Mouse (Mus musculus) megakaryocyte, adult 5-6 weeks (primary cell): ENCODE data around the gene Zdhhc9. TPM values are rescaled to one million over a fixed set of nuclear protein-coding genes. Genes with fewer than 3 reads are reported as not detected.
"Not testable (repeated sequence)": the region's sequence is repeated elsewhere in the genome, so short reads cannot be mapped to it uniquely, and the experiment has no call there.

Experiments used
- ATAC-seq: 2 replicates; pipeline ENCODE4 v1.8.0; 2016; ENCODE audit warnings: mild to moderate bottlenecking, inconsistent platforms; ENCODE audit not compliant: poor library complexity, severe bottlenecking
- total RNA-seq, 2 experiments: library from RNA; stranded (forward) in 1 of 2; stranded (reverse) in 1 of 2; fragments of 153-499, 151-499 nt in 1 of 2; fragments of 221-1000, 200-1000 nt in 1 of 2; gene quantifications; 2 replicates each; pipeline versions ENCODE4 v1.2.3 to v1.2.4; 2015 to 2017

The Zdhhc9 gene
- total RNA-seq (2015) (66.9 and 68.7 TPM in 2 replicates), total RNA-seq (2017) (16.4 and 20.0 TPM in 2 replicates)

DNA sequence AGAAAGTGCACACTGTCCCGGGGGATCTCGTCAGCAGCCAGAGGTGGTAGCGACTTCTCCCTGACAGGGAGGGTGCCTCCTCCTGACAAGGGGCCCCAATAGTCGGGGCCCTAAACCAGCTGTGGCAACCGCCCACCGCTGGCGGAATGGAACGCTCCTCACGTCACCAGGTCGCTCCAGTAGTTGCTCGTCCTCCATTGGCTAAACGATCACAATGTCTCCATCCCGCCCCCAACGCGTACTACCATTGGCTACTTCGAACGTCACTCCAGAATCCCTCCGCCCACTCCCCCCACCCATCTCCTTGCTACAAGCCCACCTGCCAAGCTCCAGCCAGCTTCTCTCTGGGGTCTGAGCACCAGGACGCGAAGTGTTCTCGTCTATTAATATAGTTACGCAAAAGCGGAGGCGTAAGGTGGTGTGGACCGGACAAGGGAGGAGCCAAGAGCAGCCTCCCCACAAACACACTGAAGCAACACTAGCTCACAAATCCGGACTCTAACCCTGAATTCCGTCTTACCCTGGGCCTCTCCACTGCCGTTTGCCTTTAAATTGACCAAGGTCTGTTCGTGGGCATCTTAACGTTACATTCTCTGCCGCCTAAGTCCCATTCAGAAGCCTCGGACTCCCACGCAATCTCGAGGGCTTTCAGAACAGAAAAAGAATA, at the start of gene Zdhhc9:
Zdhhc9 (minus strand) TSS at position 360 of the 667 bp plus-strand sequence.
- peak; percentile 98 for ATAC-seq

DNA sequence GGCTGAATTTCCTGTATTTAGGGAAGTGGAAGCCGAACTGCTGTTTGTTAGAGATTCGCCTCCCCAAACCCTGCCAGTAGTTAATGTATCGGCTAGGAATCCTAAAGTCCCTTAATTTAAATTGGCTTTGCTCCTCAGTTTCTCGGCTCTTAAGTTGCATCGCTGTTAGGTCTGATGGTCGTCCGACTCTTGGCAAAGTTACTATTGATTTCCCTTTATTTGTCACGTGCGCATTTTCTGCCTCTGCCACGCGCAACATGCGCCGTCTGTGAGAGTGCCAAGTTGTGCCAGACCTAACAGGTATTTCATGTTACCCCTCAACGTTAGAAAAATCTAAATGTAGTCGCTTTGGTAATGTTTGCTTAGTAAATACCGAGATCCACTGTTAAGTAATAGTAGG, 48.3 kb upstream of the Zdhhc9 start:
- ATAC-seq = no peak

DNA sequence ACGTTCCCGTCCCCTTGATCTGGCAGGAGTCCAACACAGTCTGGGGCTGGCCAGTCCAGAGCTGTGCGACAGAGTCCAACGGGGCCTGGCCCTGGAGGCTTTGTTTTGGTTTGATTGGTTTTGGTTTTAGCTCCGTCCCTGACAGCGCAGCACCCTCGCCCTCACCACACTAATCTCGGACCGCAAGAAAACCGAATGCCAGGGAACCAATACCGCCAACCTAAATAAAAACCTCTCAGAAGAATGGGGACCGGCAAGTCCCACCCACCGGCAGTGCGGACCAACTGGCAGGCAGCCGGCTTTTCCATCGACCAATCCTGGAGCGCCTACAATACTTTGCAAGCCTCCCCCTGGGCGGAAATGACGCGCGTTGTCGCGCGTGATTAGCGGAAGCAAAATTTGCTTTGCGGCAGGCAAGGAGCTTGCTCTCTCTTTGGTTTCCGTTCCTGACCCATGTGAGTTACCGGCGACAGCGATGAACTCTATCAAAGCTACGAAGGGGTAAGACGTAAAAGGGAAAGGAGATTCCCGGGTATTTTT, 47.9 kb upstream of the Zdhhc9 start, which contains the start of gene Utp14a:
Utp14a (plus strand) TSS at position 395 of the 540 bp plus-strand sequence.
- ATAC-seq = peak; percentile 100

DNA sequence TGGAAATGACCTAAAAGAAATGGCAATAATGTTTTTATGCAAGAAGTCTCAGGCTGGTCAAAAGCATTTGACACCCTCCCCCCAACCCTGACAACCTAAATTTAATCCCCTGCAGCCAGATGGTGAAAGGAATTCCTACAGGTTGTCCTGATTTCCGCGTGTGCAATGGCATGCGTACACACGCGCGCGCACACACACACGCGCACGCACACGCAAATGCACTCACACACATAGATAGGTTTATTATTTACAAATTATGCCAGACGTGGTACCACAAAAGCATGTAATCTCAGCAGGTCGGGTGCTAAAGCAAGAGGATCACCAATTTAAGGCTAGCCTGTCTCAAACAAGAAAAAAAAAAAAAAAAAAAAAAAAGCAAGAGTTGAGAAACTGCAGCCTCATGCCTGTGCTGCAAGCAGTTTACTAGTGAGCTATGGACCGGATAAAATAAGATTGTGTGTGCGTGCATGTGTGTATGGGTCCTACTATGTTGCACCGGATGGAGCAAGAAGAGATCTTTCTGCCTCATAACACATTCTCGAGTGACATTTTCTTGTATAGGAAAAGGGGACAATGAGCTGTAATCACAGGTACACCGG, 47.3 kb upstream of the Zdhhc9 start:
- peak; percentile 52 for ATAC-seq

DNA sequence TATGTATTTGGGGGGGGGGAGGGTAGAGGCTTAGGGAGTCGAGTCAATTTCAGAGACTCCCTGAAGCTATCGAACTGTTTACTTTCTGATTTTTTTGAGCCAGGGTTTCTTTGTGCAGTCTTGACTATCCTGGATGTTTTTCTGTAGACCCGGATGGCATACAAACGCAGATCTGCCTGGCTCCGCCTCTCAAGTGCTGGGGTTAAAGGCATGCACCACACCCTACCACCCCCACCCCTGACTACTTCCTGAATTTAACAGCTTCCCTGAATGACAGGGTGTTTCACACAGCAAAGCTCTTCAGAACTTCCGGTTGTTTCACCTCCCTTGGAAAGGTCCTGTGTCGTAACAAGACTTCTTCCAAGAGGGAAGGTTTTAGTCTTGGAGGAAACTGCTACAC, 25.7 kb upstream of the Zdhhc9 start:
- ATAC-seq = peak; percentile 100

DNA sequence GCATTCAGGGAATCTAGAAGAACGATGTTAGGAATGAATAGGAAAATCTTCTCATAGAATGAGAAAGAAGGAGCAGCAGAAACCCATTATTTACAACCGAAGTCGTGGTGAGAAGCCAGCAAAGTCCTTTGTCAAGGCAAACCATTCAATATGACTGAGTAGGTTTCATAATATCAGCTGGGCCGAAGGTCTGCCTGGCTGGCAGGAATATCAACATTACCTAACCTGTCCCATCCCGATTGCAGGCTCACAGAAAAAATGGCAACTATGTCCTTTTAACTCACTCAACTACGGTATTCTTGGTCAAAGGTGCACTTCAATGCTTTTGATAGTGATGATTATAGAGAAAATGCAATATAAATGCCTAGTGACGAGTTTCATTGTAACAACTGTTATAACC, 17.5 kb upstream of the Zdhhc9 start:
- ATAC-seq = no peak

DNA sequence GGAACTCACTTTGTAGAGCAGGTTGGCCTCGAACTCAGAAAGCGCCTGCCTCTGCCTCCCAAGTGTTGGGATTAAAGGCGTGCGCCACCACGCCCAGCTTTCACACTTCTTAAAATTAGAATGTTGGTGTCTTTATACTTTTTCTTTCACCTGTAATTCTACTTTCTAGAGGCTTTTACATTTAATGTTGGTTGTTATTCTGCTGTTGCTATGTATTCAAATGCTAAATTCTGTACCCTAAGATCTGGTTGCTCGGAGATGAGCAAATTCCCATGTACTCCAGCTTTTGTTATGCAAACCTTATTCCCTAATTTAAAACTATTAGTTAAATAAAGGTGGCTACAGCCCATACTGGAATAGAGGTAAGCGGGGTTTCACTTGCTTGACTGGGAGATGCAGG, 14.0 kb upstream of the Zdhhc9 start:
- no peak for ATAC-seq

DNA sequence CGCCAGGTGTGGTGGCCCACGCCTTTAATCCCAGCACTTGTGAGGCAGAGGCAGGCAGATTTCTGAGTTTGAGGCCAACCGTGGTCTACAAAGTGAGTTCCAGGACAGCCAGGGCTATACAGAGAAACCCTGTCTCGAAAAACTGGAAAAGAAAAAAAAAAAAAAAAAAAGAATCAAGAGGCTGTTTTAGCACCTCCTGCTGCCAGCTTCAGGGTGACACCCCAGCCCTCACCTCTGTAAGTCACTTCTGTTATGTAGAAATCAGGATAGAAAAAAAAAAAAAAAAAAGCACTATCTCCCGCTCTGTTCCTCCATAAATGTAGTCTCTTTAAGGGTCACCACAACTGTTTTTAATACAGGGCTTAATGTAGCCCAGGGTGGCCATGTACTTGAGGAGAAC, 10.8 kb upstream of the Zdhhc9 start:
- ATAC-seq = no peak

DNA sequence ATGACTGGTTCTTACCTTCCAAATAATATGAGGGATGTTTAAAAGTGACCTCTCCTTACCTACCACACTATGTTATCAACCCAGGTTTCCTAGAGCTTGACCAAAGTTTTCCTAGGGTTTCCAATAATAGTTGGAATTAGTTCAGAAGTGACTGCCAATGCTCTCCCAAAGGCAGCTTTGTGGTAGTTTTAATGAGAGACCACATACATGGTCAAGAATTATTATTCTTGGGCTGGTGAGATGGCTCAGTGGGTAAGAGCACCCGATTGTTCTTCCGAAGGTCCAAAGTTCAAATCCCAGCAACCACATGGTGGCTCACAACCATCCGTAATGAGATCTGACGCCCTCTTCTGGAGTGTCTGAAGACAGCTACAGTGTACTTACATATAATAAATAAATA, 1.1 kb upstream of the Zdhhc9 start:
- not testable (repeated sequence) for ATAC-seq

DNA sequence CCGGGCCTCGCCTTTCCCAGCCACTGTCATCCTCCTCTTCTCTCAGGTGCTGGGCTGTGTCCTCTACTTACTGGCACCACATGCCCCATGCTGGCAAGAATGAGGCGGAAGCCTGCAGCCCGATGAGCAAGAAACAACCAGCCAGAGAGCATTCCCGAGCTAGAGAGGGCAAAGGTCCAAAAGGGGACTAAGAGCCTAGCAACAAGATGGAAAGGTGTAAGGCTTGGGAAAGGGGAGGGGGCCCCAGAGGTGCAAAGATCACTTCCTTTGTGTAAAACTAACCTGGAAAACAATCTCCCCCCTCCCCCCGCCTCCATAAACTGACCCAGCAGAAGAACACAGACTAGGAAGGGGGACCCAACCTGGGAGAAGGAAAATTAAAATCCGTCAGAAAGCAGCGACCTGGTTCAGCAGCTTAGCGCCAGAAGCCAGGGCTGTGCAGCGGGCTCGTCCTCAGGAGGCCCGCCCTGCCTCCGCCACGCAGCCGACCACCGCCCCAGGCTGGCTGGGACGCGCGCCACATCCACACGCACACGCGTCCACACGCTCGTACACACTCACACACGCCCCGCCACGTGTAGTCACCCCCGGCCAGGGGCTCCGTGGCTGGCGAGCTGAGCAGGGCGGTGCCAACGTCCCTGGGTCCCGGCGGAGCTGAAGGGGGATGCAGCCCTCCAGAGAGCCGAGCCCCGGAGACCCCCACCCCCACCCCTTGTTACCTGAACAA, 754 bp downstream of the Zdhhc9 start:
- ATAC-seq = peak; percentile 28; the same call in 1 of the 2 replicates

DNA sequence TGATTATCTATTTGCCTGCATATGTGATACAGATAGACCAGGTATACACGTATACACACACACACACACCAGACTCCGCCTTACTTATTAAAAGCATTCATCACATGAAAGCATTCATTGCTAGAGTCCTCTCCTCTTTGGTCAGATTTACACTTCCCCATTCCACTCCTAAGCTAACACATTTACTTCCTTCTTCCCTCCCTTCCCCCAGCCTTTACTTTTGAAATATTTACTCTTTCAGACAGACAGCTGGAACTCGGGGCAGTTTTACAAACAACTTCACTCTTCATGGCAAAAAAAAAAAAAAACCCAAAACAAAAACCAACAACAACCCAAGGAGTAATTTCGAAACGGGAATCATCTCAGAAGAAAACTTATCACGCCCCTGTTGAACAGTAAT, 4.2 kb downstream of the Zdhhc9 start:
- ATAC-seq = peak; percentile 28

DNA sequence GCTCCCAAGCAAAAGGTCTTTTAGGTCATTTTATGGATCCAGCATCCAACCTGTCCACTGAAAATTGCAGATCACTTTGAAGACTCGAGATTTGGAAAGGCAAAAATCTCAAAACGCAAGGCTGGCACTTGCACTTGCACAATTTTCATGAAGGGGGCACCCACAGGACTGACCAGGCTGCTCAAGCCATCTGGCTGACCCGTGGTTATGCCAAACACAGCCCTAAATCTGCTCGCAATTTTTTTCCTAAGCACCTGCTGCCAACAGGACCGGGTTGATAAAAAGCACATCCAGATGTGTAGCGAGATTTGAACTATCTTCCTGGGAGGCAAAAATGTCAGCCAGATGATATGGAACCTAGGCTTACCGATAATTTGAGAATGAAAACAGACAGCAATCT, 4.9 kb downstream of the Zdhhc9 start:
- ATAC-seq = no peak

DNA sequence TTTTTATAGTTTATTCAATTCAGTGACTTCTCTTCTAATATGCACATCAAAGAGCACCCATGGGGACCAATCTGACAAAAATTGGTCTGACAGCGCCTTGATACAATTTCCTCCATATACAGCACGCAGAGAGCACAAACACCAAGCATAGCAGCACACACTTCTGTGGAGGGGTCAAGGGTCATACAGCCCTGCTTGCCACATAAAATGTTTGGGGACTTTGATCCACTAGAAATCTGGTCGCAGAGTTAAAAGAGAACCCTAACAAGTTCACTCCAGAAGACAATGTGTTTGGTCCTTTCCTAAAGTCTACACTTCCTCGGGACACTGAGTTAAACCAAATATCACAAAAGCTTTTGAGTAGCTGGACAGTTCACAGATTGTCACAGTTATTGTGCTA, 5.7 kb downstream of the Zdhhc9 start:
- ATAC-seq = no peak

DNA sequence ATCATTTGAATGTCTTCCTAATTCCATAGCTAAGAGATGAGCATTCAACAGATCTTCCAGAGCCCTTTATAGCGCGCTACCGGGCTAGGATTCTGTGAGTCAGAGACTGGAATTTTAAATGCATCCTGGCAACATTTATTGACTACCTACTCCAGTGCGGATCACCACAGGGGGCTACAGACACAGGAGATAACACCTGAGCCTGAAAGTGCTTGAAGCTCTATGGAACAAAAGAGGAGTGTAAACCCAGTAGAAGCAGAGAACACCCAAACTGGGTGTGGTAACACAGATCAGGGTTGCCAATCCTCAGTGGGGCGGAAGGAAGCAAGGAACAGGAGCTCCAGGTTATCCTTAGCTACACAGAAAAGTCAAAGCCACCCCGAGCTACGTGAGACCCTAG, 6.2 kb downstream of the Zdhhc9 start:
- no peak for ATAC-seq

DNA sequence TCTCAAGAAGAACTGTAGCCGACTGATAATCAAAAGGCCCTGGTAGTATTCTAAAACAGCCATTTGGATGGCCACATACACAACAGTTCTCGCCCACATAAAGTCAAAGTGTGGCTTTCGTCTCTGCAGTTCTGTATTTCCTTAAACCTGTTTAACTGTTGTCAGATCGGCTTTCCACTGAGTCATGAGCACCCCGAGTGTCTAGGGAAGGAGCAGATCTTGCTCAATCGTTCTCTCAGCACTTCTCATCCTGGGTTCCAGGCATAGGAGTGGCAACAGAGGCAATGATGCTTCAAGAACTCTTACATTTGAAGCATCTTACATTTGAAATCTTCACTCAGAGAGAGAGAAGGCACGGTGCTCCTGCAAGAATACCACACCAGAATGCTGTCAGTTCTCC, 6.7 kb downstream of the Zdhhc9 start:
- peak; percentile 77 for ATAC-seq

DNA sequence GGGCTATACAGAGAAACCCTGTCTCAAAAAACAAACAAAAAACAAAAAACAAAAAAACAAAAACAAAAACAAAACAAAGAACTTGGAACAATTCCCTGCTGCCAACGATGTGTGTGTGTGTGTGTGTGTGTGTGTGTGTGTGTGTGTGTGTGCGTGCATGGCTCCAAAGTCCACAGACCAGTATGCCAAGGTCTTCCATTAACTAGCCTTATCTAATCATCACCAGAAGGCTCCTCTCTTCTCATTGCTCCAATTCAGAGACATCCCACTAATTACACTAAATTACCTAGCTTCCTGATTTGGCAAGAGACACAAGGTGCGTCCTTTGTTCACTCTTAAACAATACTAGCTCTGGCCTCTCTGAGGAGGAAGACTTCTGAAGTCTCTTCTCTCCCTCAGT, 8.0 kb downstream of the Zdhhc9 start:
- ATAC-seq = no peak

DNA sequence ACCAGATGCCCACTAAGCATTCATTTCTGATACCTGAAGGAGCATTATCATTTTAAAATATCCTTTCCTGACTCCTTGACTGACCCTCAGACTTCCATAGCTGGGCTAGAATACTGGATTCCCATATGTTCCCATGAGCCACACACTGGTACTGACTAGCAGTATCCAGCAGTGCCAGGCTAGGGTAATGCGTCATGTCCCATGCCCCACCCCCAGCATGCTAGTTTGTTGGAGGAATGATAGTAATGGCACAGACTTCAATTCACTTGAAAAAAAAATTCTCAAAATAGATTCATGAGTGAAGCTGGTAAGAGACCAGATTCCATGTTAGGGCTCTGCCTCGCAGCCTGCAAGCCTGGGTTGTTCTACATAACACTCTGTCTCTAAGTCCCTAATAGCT, 9.7 kb downstream of the Zdhhc9 start:
- no peak for ATAC-seq

DNA sequence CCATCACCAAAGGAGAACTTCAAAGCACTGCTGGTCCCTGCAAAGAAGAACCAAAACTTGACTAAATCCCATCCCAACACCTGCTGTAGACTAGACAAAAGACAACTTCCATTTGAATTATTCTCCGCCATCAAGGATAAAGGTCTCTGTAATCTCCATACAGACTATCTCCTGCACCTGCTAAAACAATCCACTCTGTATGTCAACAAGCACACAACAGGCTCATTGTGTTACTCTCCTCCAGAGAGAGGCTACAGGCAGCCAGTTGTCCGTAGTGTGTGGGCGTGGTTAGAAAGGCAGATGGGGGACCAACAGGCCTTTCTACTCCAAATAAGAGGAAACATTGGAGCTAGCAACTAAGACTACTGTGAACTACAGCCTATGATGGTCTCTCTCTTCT, 10.8 kb downstream of the Zdhhc9 start:
- no peak for ATAC-seq

DNA sequence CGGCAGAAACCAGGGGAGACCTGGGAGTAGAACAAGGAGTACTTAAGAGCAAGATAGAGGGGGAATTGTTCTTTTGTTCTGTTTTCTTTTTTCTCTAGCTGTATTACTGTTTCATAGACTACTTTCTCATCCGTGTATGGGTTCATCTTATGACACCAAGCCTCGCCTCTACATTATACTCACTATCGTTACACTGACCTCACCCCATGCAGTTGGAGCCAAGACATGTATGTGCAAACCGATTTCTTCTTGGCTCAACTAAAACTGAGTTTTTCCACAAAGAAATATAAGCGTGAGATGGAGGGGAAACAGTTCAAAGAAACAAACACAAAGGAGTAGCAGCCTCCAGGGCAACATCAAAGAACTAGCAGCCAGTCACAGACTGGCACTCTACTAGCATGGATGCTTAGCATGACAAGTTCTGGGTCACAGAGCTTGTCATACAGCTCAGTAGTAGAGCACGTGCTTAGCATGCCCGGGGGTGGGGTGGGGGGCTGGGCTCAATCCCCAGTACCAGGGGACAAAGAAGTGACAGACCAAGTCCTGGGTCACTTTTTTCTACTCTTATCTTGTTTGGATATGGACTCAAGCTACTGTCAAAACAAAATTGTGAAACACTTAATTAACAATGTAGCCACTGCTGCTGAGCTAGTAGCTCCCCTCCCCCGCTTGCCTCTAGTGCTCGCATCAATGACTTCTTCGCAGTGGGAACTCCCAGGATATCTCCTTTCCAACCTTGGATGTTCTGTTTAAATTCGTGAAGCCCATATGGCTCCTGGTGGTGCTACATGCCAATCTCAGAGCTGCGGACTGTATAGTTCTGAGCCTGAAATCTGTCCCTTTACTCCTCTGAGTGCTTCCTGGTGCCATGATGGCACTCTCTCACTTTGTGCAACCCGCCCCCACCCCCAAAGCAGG, 15.2 kb downstream of the Zdhhc9 start:
- ATAC-seq = no peak

DNA sequence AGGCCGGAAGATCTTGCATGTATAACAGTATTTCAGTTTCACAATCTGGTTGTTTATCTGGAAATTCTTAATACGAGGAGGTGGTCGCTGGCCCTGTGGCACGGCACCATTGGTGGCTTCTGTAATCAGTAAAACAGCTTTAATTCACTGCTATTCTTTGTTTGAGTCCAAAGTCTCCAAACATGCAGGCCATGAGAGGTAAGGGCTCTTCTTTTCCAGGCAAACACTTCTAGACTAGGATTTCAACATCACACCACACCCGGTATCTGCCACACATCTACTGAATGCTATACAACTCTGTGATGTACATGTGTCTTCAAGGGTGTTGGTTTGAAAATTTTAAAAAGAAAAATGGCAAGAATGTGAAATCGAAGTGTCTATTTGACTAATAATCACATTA, 17.4 kb downstream of the Zdhhc9 start:
- no peak for ATAC-seq

DNA sequence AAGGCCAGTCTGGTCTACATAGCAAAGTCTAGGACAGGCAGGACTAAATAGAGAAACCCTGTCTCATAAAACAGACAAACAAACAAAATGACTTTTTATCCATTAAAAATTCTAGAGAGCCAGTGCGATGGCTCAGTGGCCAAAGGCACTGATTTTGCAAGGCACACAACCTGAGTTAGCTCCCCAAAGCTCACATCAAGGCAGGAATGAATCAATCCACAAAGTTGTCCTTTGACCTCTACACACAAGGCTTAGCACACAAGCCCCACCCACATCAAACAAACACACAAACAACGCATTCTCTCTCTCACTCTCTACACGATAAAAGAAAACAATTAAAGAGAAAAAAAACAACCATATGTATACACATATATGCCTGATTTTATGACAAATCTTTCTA, 24.0 kb downstream of the Zdhhc9 start:
- no peak for ATAC-seq
